Mouse (Mus musculus) CH12.LX (cell line): ENCODE results near the gene Zbtb1. TPM values are rescaled to one million over a fixed set of nuclear protein-coding genes. Genes with fewer than 3 reads are reported as not detected.
A peak's percentile ranks its signal among the peaks of the same experiment; 100 is the strongest.

Experiments used
- DNase-seq: peaks from one replicate; pipeline ENCODE4 v3.0.0-alpha.2; 2013; ENCODE audit errors: extremely low read depth
- H3K27ac ChIP-seq: 2 replicates; pipeline ENCODE4 v1.5.1; 2012; ENCODE audit warnings: low read depth, mild to moderate bottlenecking, control low read depth, moderate library complexity; ENCODE audit not compliant: insufficient read depth
- H3K27me3 ChIP-seq: replicated peaks from 2 replicates; pipeline ENCODE3; 2012; ENCODE audit warnings: inconsistent platforms
- H3K36me3 ChIP-seq, 2 experiments: replicated peaks in 1 of 2; 2 replicates each; pipeline versions ENCODE3 to v1.6.1; 2012; ENCODE audit warnings: inconsistent platforms in 1 of 2, low read length in 1 of 2, mild to moderate bottlenecking in 1 of 2, mixed read lengths in 1 of 2, moderate library complexity in 1 of 2; ENCODE audit not compliant: control insufficient read depth in 1 of 2, insufficient read depth in 1 of 2
- H3K4me1 ChIP-seq, 2 experiments: 2 replicates each; pipeline ENCODE4 v1.6.1; 2012; ENCODE audit warnings: inconsistent platforms in 1 of 2, moderate library complexity in 1 of 2; ENCODE audit not compliant: insufficient read depth in 2 of 2, control insufficient read depth in 1 of 2
- H3K4me2 ChIP-seq: 2 replicates; pipeline ENCODE4 v1.6.1; 2012; ENCODE audit warnings: low read depth, mild to moderate bottlenecking, control low read depth; ENCODE audit not compliant: poor library complexity, insufficient read depth, severe bottlenecking
- H3K4me3 ChIP-seq, 3 experiments: fragments of 150-350 bp in 1 of 3; sonication (generic) in 1 of 3; replicated peaks in 1 of 3; 2 replicates each; pipeline versions ENCODE3 to v1.5.1; 2011 to 2012; ENCODE audit warnings: low read depth in 2 of 3, low read length in 2 of 3, mild to moderate bottlenecking in 2 of 3, moderate library complexity in 2 of 3, control low read depth in 1 of 3, improper control_type of control experiment in 1 of 3, inconsistent platforms in 1 of 3, mixed read lengths in 1 of 3; ENCODE audit not compliant: poor library complexity in 1 of 3
- H3K79me2 ChIP-seq: replicated peaks from 2 replicates; pipeline ENCODE4 v1.6.1; 2012; ENCODE audit warnings: mild to moderate bottlenecking, moderate library complexity; ENCODE audit not compliant: control insufficient read depth, poor library complexity, insufficient read depth, severe bottlenecking; ENCODE audit errors: extremely low read depth
- H3K9ac ChIP-seq: 2 replicates; pipeline ENCODE4 v1.6.1; 2012; ENCODE audit warnings: low read depth, mild to moderate bottlenecking, control low read depth, moderate library complexity; ENCODE audit not compliant: insufficient read depth
- H3K9me3 ChIP-seq: replicated peaks from 2 replicates; pipeline ENCODE3; 2012; ENCODE audit warnings: low read length, inconsistent platforms, mixed read lengths
- CHD2 ChIP-seq: IDR thresholded peaks from 2 replicates; pipeline ENCODE4 v1.6.1; 2011; ENCODE audit warnings: low read length, improper control_type of control experiment
- CTCF ChIP-seq, 2 experiments: IDR thresholded peaks in 1 of 2; conservative IDR thresholded peaks in 1 of 2; 2 replicates each; pipeline ENCODE4 v1.5.1; 2011 to 2012; ENCODE audit warnings: low read depth in 2 of 2, low read length in 2 of 2, improper control_type of control experiment in 1 of 2, inconsistent platforms in 1 of 2, mild to moderate bottlenecking in 1 of 2, moderate library complexity in 1 of 2
- ELF1 ChIP-seq: IDR thresholded peaks from 2 replicates; pipeline ENCODE4 v1.6.1; 2014; ENCODE audit warnings: low read depth, mild to moderate bottlenecking, inconsistent platforms, low read length, improper control_type of control experiment
- EP300 ChIP-seq: IDR thresholded peaks from 2 replicates; pipeline ENCODE4 v1.6.1; 2011; ENCODE audit warnings: low read length, improper control_type of control experiment
- ETS1 ChIP-seq: conservative IDR thresholded peaks from 2 replicates; pipeline ENCODE4 v1.6.1; 2012; ENCODE audit warnings: low read depth, mild to moderate bottlenecking, inconsistent platforms, low read length, improper control_type of control experiment, moderate library complexity
- GABPA ChIP-seq: IDR thresholded peaks from 2 replicates; pipeline ENCODE4 v1.6.1; 2012; ENCODE audit warnings: low read depth, low read length, improper control_type of control experiment, inconsistent platforms; ENCODE audit not compliant: insufficient replicate concordance
- HCFC1 ChIP-seq: IDR thresholded peaks from 2 replicates; pipeline ENCODE4 v1.6.1; 2012; ENCODE audit warnings: low read depth, mild to moderate bottlenecking, inconsistent platforms, low read length, improper control_type of control experiment
- IRF4 ChIP-seq: IDR thresholded peaks from 2 replicates; pipeline ENCODE4 v1.6.1; 2014; ENCODE audit warnings: low read depth, mild to moderate bottlenecking, inconsistent platforms, low read length, improper control_type of control experiment
- JUN ChIP-seq: IDR thresholded peaks from 2 replicates; pipeline ENCODE4 v1.6.1; 2011; ENCODE audit warnings: low read depth, mild to moderate bottlenecking, low read length, improper control_type of control experiment, moderate library complexity; ENCODE audit not compliant: insufficient read depth
- KAT2A ChIP-seq: IDR thresholded peaks from 2 replicates; pipeline ENCODE4 v1.6.1; 2012; ENCODE audit warnings: low read length, improper control_type of control experiment, inconsistent platforms; ENCODE audit not compliant: insufficient replicate concordance
- MAFK ChIP-seq: IDR thresholded peaks from 2 replicates; pipeline ENCODE4 v1.6.1; 2011; ENCODE audit warnings: low read length, improper control_type of control experiment; ENCODE audit not compliant: insufficient replicate concordance
- MAX ChIP-seq: IDR thresholded peaks from 2 replicates; pipeline ENCODE4 v1.6.1; 2011; ENCODE audit warnings: low read length, improper control_type of control experiment
- MEF2A ChIP-seq: IDR thresholded peaks from 2 replicates; pipeline ENCODE4 v1.6.1; 2014; ENCODE audit warnings: low read depth, mild to moderate bottlenecking, inconsistent platforms, low read length, improper control_type of control experiment, borderline replicate concordance
- MXI1 ChIP-seq: IDR thresholded peaks from 2 replicates; pipeline ENCODE4 v1.6.1; 2011; ENCODE audit warnings: mild to moderate bottlenecking, low read depth, low read length, improper control_type of control experiment
- NELFE ChIP-seq: IDR thresholded peaks from 2 replicates; pipeline ENCODE4 v1.6.1; 2011; ENCODE audit warnings: low read depth, low read length, improper control_type of control experiment
- NRF1 ChIP-seq: IDR thresholded peaks from 2 replicates; pipeline ENCODE4 v1.6.1; 2014; ENCODE audit warnings: low read depth, mild to moderate bottlenecking, inconsistent platforms, low read length, improper control_type of control experiment, moderate library complexity
- PAX5 ChIP-seq: IDR thresholded peaks from 2 replicates; pipeline ENCODE4 v1.6.1; 2012; ENCODE audit warnings: low read length, inconsistent platforms, mixed read lengths
- POLR2AphosphoS2 ChIP-seq: IDR thresholded peaks from 2 replicates; pipeline ENCODE4 v1.6.1; 2011; ENCODE audit warnings: low read depth, low read length, improper control_type of control experiment
- RAD21 ChIP-seq: IDR thresholded peaks from 2 replicates; pipeline ENCODE4 v1.6.1; 2011; ENCODE audit warnings: low read depth, mild to moderate bottlenecking, low read length, improper control_type of control experiment, moderate library complexity
- RCOR1 ChIP-seq: conservative IDR thresholded peaks from 2 replicates; pipeline ENCODE4 v1.6.1; 2012; ENCODE audit warnings: low read depth, mild to moderate bottlenecking, inconsistent platforms, low read length, improper control_type of control experiment
- SIN3A ChIP-seq: IDR thresholded peaks from 2 replicates; pipeline ENCODE4 v1.6.1; 2012; ENCODE audit warnings: low read length, improper control_type of control experiment, inconsistent platforms
- SMC3 ChIP-seq: IDR thresholded peaks from 2 replicates; pipeline ENCODE4 v1.6.1; 2011; ENCODE audit warnings: low read depth, low read length, improper control_type of control experiment
- TCF12 ChIP-seq: IDR thresholded peaks from 2 replicates; pipeline ENCODE4 v1.6.1; 2014; ENCODE audit warnings: low read depth, mild to moderate bottlenecking, inconsistent platforms, low read length, improper control_type of control experiment
- UBTF ChIP-seq: IDR thresholded peaks from 2 replicates; pipeline ENCODE4 v1.6.1; 2012; ENCODE audit warnings: low read depth, mild to moderate bottlenecking, inconsistent platforms, low read length, improper control_type of control experiment, moderate library complexity
- USF1 ChIP-seq: IDR thresholded peaks from 2 replicates; pipeline ENCODE4 v1.6.1; 2014; ENCODE audit warnings: low read depth, mild to moderate bottlenecking, inconsistent platforms, low read length, improper control_type of control experiment
- ZKSCAN1 ChIP-seq: IDR thresholded peaks from 2 replicates; pipeline ENCODE4 v1.6.1; 2012; ENCODE audit warnings: low read depth, inconsistent platforms, low read length, improper control_type of control experiment, borderline replicate concordance
- ZMIZ1 ChIP-seq: IDR thresholded peaks from 2 replicates; pipeline ENCODE4 v1.6.1; 2012; ENCODE audit warnings: low read depth, mild to moderate bottlenecking, inconsistent platforms, low read length, improper control_type of control experiment
- ZNF384 ChIP-seq: IDR thresholded peaks from 2 replicates; pipeline ENCODE4 v1.6.1; 2012; ENCODE audit warnings: low read depth, low read length, improper control_type of control experiment, inconsistent platforms
- dilution Hi-C: fragments of 300-500 bp; cut with MboI; formaldehyde crosslinking; loops from 2 replicates; pipeline ENCODE4 v1.14.3; 2020; ENCODE audit warnings: low sequenced_read_pairs; ENCODE audit not compliant: extremely low pct_unique_long_range_greater_than_20kb, extremely low pct_ligation_motif_present
- in situ Hi-C: fragments of 300-500 bp; cut with MboI; formaldehyde crosslinking; loops from 3 replicates; pipeline ENCODE4 v1.14.3; 2019; ENCODE audit warnings: low sequenced_read_pairs, low pct_ligation_motif_present, low pct_unique_long_range_greater_than_20kb, mixed read lengths
- polyA plus RNA-seq: library from polyadenylated mRNA; unstranded; fragments of >175 nt; gene quantifications from 2 replicates; pipeline ENCODE4 v1.2.1, GENCODE M21; 2012; ENCODE audit warnings: low read depth; ENCODE audit not compliant: insufficient read length
- total RNA-seq, 2 experiments: library from RNA; depleted of rRNA; stranded (reverse); fragments of 300-350 nt in 1 of 2; fragments of >200 nt in 1 of 2; gene quantifications; 2 replicates each; pipeline ENCODE4 v1.2.3; 2012 to 2014

The Zbtb1 gene
- total and polyA plus RNA-seq, 3 experiments = 6.4 to 22.0 (median 17.1) TPM

DNA sequence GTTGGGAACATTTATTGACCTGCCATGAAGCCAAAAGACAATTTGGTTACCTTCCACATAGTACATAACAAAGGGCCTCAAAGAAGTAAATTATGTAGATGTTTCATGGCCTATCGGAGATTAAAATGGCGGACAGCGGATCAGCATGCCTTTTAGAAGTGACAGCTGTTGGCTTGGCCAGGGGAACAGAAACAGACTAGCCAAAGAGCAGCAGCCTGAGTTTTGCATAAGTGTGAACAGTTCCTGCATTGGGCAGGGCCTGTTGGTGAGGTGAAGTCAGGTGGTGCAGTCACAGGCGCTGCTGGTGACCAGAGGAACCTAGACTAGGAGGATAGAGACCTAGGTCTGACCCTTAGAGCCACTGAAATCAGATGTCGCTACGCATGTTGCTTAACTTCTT, 7.0 kb downstream of the Zbtb1 start (continued):
- TF ChIP-seq PAX5 (no peak), MAX (peak; percentile 81), NELFE (no peak; the same call in 1 of the 2 replicates), MAFK (no peak), IRF4 (peak; percentile 72), ETS1 (peak; percentile 59), JUN (no peak), EP300 (0 out of 2 replicates have a peak, but pooled peaks have one; percentile 36), RAD21 (no peak), NRF1 (peak; percentile 51; the same call in 1 of the 2 replicates), GABPA (no peak), CHD2 (no peak), UBTF (no peak; the same call in 1 of the 2 replicates), ZMIZ1 (peak; percentile 57; the same call in 1 of the 2 replicates), CTCF (conservative IDR thresholded peaks at IDR 0.05 in 1 of 2, IDR thresholded peaks at IDR 0.05 in 1 of 2; ENCODE audit: low read depth in 2 of 2, low read length in 2 of 2) (no peak), RCOR1 (no peak), ELF1 (peak; percentile 59), KAT2A (no peak)

DNA sequence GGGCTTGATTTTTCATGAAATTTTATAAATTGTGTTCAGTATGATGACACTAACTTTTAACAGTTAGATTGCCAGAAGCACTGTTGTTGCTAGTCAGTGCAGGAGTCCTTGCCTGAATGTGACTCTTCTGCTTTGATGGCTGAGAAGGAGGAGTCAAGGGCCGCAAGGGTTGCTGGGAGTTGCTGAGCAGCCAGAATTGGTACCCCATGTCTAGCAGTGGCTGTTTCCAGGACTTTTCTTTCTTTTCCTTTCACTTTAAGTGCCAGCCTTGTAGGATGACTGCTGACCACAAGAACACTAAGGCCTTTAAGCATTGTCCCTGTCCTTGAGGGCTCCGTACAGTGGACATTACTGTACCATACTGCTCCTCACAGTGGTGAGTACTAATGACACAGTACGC, 7.7 kb downstream of the Zbtb1 start:
- H3K79me2 ChIP-seq = peaks cover 82% of the 10 kb centered on the region
- H3K4me3 ChIP-seq = peak overlapping the region in 1 of 3 experiments; percentile 47
- H3K4me2 ChIP-seq = peak overlapping the region; percentile 75
- peaks cover 12 to 36% of the 10 kb centered on the region in 2 experiments for H3K36me3 ChIP-seq
- dilution Hi-C loops = no loop called here
- no peak for TF ChIP-seq GABPA
- no peak for TF ChIP-seq NRF1
- TF ChIP-seq RCOR1 = no peak
- TF ChIP-seq HCFC1 = peak; percentile 27; the same call in 1 of the 2 replicates
- peak; percentile 83; the same call in 1 of the 2 replicates for TF ChIP-seq MAFK
- TF ChIP-seq JUN = no peak
- TF ChIP-seq TCF12 = peak; percentile 47
- TF ChIP-seq IRF4 = 0 out of 2 replicates have a peak, but pooled peaks have one; percentile 7
- TF ChIP-seq SIN3A = no peak
- TF ChIP-seq UBTF = no peak
- no peak for TF ChIP-seq ZKSCAN1
- TF ChIP-seq POLR2AphosphoS2 = no peak
- TF ChIP-seq PAX5 = no peak
- no peak for TF ChIP-seq SMC3
- TF ChIP-seq NELFE = peak; percentile 17; the same call in 1 of the 2 replicates
- TF ChIP-seq USF1 = no peak
- no peak for TF ChIP-seq ZNF384
- TF ChIP-seq CHD2 = no peak
- 0 out of 2 replicates have a peak, but pooled peaks have one; percentile 2 for TF ChIP-seq MXI1
- no peak for TF ChIP-seq MEF2A
- no peak for TF ChIP-seq ELF1
- TF ChIP-seq, all 38 proteins: peak for 6
- no peaks in the 10 kb centered on the region for H3K27me3 ChIP-seq
- no peak for DNase-seq
- peaks cover 5 to 52% of the 10 kb centered on the region in 2 experiments; a peak in 3 of 4 replicates for H3K4me1 ChIP-seq
- peaks cover 3% of the 10 kb centered on the region for H3K9me3 ChIP-seq
- peak overlapping the region; percentile 99 for H3K27ac ChIP-seq
- peak overlapping the region; percentile 85 for H3K9ac ChIP-seq
- in situ Hi-C loops = no loop called here
